Mouse (Mus musculus): ENCODE measurements at regions not wholly inside any gene's neighbourhood (a gene's known extent, or its start where the extent isn't known, plus 50 kb on each side); places are given as distances from the start of the nearest gene placed in this dataset.
A peak's percentile ranks its signal among the peaks of the same experiment; 100 is the strongest.
"Not testable (repeated sequence)": the region's sequence is repeated elsewhere in the genome, so short reads cannot be mapped to it uniquely, and the experiment has no call there.

- ATAC-seq (ENCODE audit: low FRiP score), result peak; percentile 38; the same call in 1 of the 2 replicates
- Histone ChIP-seq H3K27me3 (replicated peaks) (no peaks in the 10 kb centered on the region), H3K4me2 (peak overlapping the region; percentile 32; the same call in 1 of the 2 replicates), H3K36me3 (no peaks in the 10 kb centered on the region), H3K4me3 (replicated peaks) (no peak overlapping the region), H3K27ac (replicated peaks) (no peak overlapping the region), H3K9ac (replicated peaks) (no peak overlapping the region), H3K4me1 (peaks cover 11% of the 10 kb centered on the region; the same call in 1 of the 2 replicates), H3K9me3 (replicated peaks) (no peaks in the 10 kb centered on the region)
- 23% methylated on average over 3 of the region's 3 CpGs for WGBS
These were observed 147.0 kb downstream of the Brms1l start for GRCm38 (mm10) chr12:55983128-55983527.

GRCm38 (mm10) chr12:55974262-55974661, 138.1 kb downstream of the Brms1l start:
- Histone ChIP-seq H3K27me3 (replicated peaks) (no peaks in the 10 kb centered on the region), H3K9ac (replicated peaks) (no peak overlapping the region), H3K27ac (replicated peaks) (no peak overlapping the region), H3K36me3 (no peaks in the 10 kb centered on the region), H3K4me3 (replicated peaks) (no peak overlapping the region), H3K4me2 (no peak overlapping the region), H3K9me3 (replicated peaks) (no peaks in the 10 kb centered on the region), H3K4me1 (no peaks in the 10 kb centered on the region)
- 85% methylated on average over 3 of the region's 3 CpGs for WGBS
- 0 out of 2 replicates have a peak, but pooled peaks have one; percentile 24 for ATAC-seq (ENCODE audit: low FRiP score)

- H3K9ac ChIP-seq (replicated peaks); ATAC-seq (ENCODE audit: low FRiP score); H3K9me3 ChIP-seq (replicated peaks); H3K36me3 ChIP-seq; H3K27me3 ChIP-seq (replicated peaks); H3K4me3 ChIP-seq (replicated peaks); H3K27ac ChIP-seq (replicated peaks); H3K4me2 ChIP-seq; H3K4me1 ChIP-seq: not testable (repeated sequence)
- WGBS, result 93% methylated on average over 3 of the region's 3 CpGs
These were observed 123.2 kb downstream of the Brms1l start for GRCm38 (mm10) chr12:55959319-55959718.

- no peak overlapping the region for H3K4me2 ChIP-seq
- no peak overlapping the region for H3K27ac ChIP-seq (replicated peaks)
- H3K36me3 ChIP-seq, result no peaks in the 10 kb centered on the region
- H3K4me3 ChIP-seq (replicated peaks), result no peak overlapping the region
- ATAC-seq (ENCODE audit: low FRiP score), result no peak
- WGBS, result 99% methylated on average over 6 of the region's 6 CpGs
- no peaks in the 10 kb centered on the region for H3K9me3 ChIP-seq (replicated peaks)
- H3K27me3 ChIP-seq (replicated peaks), result no peaks in the 10 kb centered on the region
- H3K9ac ChIP-seq (replicated peaks), result no peak overlapping the region
- H3K4me1 ChIP-seq, result peaks cover 6% of the 10 kb centered on the region; the same call in 1 of the 2 replicates
These were observed 104.4 kb downstream of the Brms1l start for GRCm38 (mm10) chr12:55940566-55940965.

GRCm38 (mm10) chr12:55939281-55940142, 103.4 kb downstream of the Brms1l start:
- peak; percentile 90 for ATAC-seq (ENCODE audit: low FRiP score)
- no peaks in the 10 kb centered on the region for H3K36me3 ChIP-seq
- WGBS, result 36% methylated on average over 10 of the region's 10 CpGs
- no peak overlapping the region for H3K4me3 ChIP-seq (replicated peaks)
- no peaks in the 10 kb centered on the region for H3K27me3 ChIP-seq (replicated peaks)
- peaks cover 6% of the 10 kb centered on the region; the same call in 1 of the 2 replicates for H3K4me1 ChIP-seq
- no peaks in the 10 kb centered on the region for H3K9me3 ChIP-seq (replicated peaks)
- no peak overlapping the region for H3K9ac ChIP-seq (replicated peaks)
- peak overlapping the region; percentile 68 for H3K27ac ChIP-seq (replicated peaks)
- peak overlapping the region; percentile 13; the same call in 1 of the 2 replicates for H3K4me2 ChIP-seq

GRCm38 (mm10) chr12:55934172-55934571, 98.0 kb downstream of the Brms1l start:
- ATAC-seq (ENCODE audit: low FRiP score), result no peak
- WGBS, result 41% methylated on average over 1 of the region's 1 CpGs
- H3K27me3 ChIP-seq (replicated peaks), result peaks cover 26% of the 10 kb centered on the region

GRCm38 (mm10) chr12:55933417-55933816, 97.3 kb downstream of the Brms1l start:
- no peaks in the 10 kb centered on the region for H3K36me3 ChIP-seq
- no peak for ATAC-seq (ENCODE audit: low FRiP score)
- H3K4me1 ChIP-seq, result 0 out of 2 replicates have a peak, but pooled peaks cover 3% of the 10 kb centered on the region
- no peaks in the 10 kb centered on the region for H3K9me3 ChIP-seq (replicated peaks)
- H3K27me3 ChIP-seq (replicated peaks), result peaks cover 26% of the 10 kb centered on the region
- H3K9ac ChIP-seq (replicated peaks), result no peak overlapping the region
- WGBS, result 23% methylated on average over 11 of the region's 11 CpGs
- no peak overlapping the region for H3K27ac ChIP-seq (replicated peaks)
- H3K4me2 ChIP-seq, result no peak overlapping the region; the same call in 1 of the 2 replicates
- H3K4me3 ChIP-seq (replicated peaks), result no peak overlapping the region

More at GRCm38 (mm10) chr12:55934172-55934571, 98.0 kb downstream of the Brms1l start:
- H3K36me3 ChIP-seq, result no peaks in the 10 kb centered on the region
- no peaks in the 10 kb centered on the region for H3K9me3 ChIP-seq (replicated peaks)
- no peak overlapping the region for H3K4me2 ChIP-seq
- no peak overlapping the region for H3K4me3 ChIP-seq (replicated peaks)
- no peak overlapping the region for H3K9ac ChIP-seq (replicated peaks)
- H3K27ac ChIP-seq (replicated peaks), result no peak overlapping the region
- H3K4me1 ChIP-seq, result peaks cover 8% of the 10 kb centered on the region; the same call in 1 of the 2 replicates

GRCm38 (mm10) chr12:55930468-55930867, 94.3 kb downstream of the Brms1l start:
- no peak overlapping the region for H3K9ac ChIP-seq (replicated peaks)
- no peak overlapping the region for H3K4me2 ChIP-seq
- no peaks in the 10 kb centered on the region for H3K9me3 ChIP-seq (replicated peaks)
- H3K4me1 ChIP-seq, result 0 out of 2 replicates have a peak, but pooled peaks cover 3% of the 10 kb centered on the region
- no peak overlapping the region for H3K27ac ChIP-seq (replicated peaks)
- H3K4me3 ChIP-seq (replicated peaks), result no peak overlapping the region
- H3K36me3 ChIP-seq, result no peaks in the 10 kb centered on the region
- WGBS, result 84% methylated on average over 4 of the region's 4 CpGs
- no peak for ATAC-seq (ENCODE audit: low FRiP score)
- peaks cover 26% of the 10 kb centered on the region for H3K27me3 ChIP-seq (replicated peaks)

GRCm38 (mm10) chr12:55926974-55927321, 90.8 kb downstream of the Brms1l start:
- WGBS, result 60% methylated on average over 1 of the region's 1 CpGs
- ATAC-seq (ENCODE audit: low FRiP score), result no peak
- no peak overlapping the region for H3K9ac ChIP-seq (replicated peaks)

GRCm38 (mm10) chr12:55926276-55926973, 90.3 kb downstream of the Brms1l start:
- no peaks in the 10 kb centered on the region for H3K36me3 ChIP-seq
- no peak overlapping the region for H3K27ac ChIP-seq (replicated peaks)
- no peak for ATAC-seq (ENCODE audit: low FRiP score)
- no peaks in the 10 kb centered on the region for H3K4me1 ChIP-seq
- no peak overlapping the region for H3K4me2 ChIP-seq
- peaks cover 12% of the 10 kb centered on the region; the same call in 1 of the 2 replicates for H3K27me3 ChIP-seq (replicated peaks)
- H3K9me3 ChIP-seq (replicated peaks), result no peaks in the 10 kb centered on the region
- H3K9ac ChIP-seq (replicated peaks), result no peak overlapping the region
- 35% methylated on average over 2 of the region's 2 CpGs for WGBS
- H3K4me3 ChIP-seq (replicated peaks), result no peak overlapping the region

More at GRCm38 (mm10) chr12:55926974-55927321, 90.8 kb downstream of the Brms1l start:
- peaks cover 16% of the 10 kb centered on the region; the same call in 1 of the 2 replicates for H3K27me3 ChIP-seq (replicated peaks)
- no peaks in the 10 kb centered on the region for H3K9me3 ChIP-seq (replicated peaks)
- H3K4me2 ChIP-seq, result no peak overlapping the region
- no peaks in the 10 kb centered on the region for H3K36me3 ChIP-seq
- no peak overlapping the region for H3K4me3 ChIP-seq (replicated peaks)
- H3K27ac ChIP-seq (replicated peaks), result no peak overlapping the region
- H3K4me1 ChIP-seq, result no peaks in the 10 kb centered on the region
